Mouse (Mus musculus): ENCODE results near the gene Kcnd3. TPM values are rescaled to one million over a fixed set of nuclear protein-coding genes. Genes with fewer than 3 reads are reported as not detected.
"Not testable (repeated sequence)": the region's sequence is repeated elsewhere in the genome, so short reads cannot be mapped to it uniquely, and the experiment has no call there.

Kcnd3 gene
- polyA plus RNA-seq, 1 experiment from 2014 or later: 0.75 TPM

- H3K9me3 ChIP-seq: no peaks in the 10 kb centered on the region
- H3K9ac ChIP-seq: no peak overlapping the region
- peaks cover 47% of the 10 kb centered on the region for H3K27me3 ChIP-seq
- peaks cover 15% of the 10 kb centered on the region; the same call in 1 of the 2 replicates for H3K4me1 ChIP-seq
- H3K4me2 ChIP-seq (replicated peaks): no peak overlapping the region
- H3K36me3 ChIP-seq: no peaks in the 10 kb centered on the region
- 41% methylated on average over 3 of the region's 3 CpGs for WGBS
- no peak overlapping the region for H3K27ac ChIP-seq
- no peak for ATAC-seq (ENCODE audit: low FRiP score, low read depth)
- no peak overlapping the region for H3K4me3 ChIP-seq
These were observed 247.3 kb downstream of the Kcnd3 start for GRCm38 (mm10) chr3:105699241-105699933.

DNA sequence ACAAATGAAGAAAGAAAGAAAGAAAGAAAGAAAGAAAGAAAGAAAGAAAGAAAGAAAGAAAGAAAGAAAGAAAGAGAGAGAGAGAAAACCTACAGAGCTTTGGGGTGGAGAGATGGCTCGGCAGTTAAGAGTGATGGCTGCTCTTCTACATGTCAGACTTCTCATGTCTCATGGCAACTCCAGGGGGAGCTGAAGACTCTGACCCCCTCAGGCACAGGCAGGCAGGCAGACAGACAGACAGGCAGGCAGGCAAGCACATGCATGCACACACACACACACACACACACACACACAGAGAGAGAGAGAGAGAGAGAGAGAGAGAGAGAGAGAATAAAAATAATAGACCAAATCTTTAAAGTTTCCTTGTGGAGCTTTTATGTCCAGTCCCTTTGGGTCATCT is 248.7 kb downstream of the Kcnd3 start:
- H3K4me3 ChIP-seq; H3K36me3 ChIP-seq; H3K9me3 ChIP-seq; H3K4me2 ChIP-seq (replicated peaks); H3K27ac ChIP-seq; H3K9ac ChIP-seq; ATAC-seq (ENCODE audit: low FRiP score, low read depth): not testable (repeated sequence)
- 48% methylated on average over 1 of the region's 1 CpGs for WGBS
- Histone ChIP-seq H3K4me1 (peaks cover 23% of the 10 kb centered on the region), H3K27me3 (peaks cover 44% of the 10 kb centered on the region)

GRCm38 (mm10) chr3:105701399-105701798 is 249.3 kb downstream of the Kcnd3 start:
- peaks cover 44% of the 10 kb centered on the region for H3K27me3 ChIP-seq
- no peak for ATAC-seq (ENCODE audit: low FRiP score, low read depth)
- no peak overlapping the region for H3K9ac ChIP-seq
- H3K9me3 ChIP-seq: no peaks in the 10 kb centered on the region
- peaks cover 21% of the 10 kb centered on the region for H3K4me1 ChIP-seq
- no peaks in the 10 kb centered on the region for H3K36me3 ChIP-seq
- H3K4me3 ChIP-seq: no peak overlapping the region
- 58% methylated on average over 5 of the region's 5 CpGs for WGBS
- no peak overlapping the region for H3K27ac ChIP-seq
- no peak overlapping the region for H3K4me2 ChIP-seq (replicated peaks)

- no peak overlapping the region; the same call in 1 of the 2 replicates for H3K4me2 ChIP-seq (replicated peaks)
- WGBS: 51% methylated on average over 6 of the region's 6 CpGs
- H3K36me3 ChIP-seq: no peaks in the 10 kb centered on the region
- H3K27me3 ChIP-seq: peaks cover 47% of the 10 kb centered on the region
- no peaks in the 10 kb centered on the region for H3K9me3 ChIP-seq
- H3K27ac ChIP-seq: no peak overlapping the region
- H3K4me1 ChIP-seq: peaks cover 22% of the 10 kb centered on the region
- no peak overlapping the region for H3K9ac ChIP-seq
- no peak overlapping the region for H3K4me3 ChIP-seq
- no peak for ATAC-seq (ENCODE audit: low FRiP score, low read depth)
These were observed 251.4 kb downstream of the Kcnd3 start for GRCm38 (mm10) chr3:105703571-105703970.

DNA sequence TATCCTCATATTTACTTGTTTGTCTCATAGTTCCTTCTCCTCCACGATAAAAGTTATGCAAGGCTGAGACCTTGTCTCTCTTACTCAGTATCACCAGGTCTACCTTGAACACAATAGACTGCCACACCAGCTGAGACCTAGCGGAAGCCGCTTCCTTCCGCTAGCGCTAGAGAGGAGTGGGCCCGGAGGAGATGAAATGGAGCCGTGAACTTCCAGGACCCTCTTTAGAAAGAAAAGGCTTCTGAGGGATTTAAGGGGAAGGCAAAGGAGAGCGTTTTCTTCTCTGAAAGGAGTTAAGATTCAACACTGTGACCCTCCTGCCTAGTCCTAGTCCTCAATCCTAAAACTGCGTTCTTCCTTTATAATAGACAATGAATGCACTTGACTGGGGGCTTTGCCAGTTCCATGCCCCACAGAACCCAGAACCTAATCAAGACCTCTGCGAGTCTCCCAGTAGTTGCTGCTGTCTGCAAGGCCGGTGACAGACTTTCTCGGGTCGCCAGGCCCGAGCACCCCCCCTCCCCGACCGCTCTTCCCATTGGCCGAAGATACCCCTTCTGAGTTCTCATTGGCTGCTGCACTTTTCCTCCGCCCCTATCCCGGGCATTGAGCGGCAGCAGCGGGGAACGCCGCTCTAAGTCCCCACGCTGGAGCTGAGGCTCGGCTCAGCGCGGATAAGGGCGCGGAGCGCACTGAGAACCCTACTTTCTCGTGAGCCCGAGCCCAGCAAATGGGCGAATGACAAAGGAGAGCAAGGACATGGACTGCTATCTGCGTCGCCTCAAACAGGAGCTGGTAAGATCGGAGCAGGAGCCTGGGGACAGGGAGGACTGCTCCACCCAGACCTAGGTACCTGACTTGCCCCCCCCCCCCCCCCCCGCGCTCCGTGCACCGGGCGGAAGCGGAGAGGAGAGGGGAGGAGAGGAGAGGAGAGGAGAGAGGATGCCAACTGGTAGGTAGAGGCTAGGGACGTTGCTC is 252.2 kb downstream of the Kcnd3 start, which contains the start of gene Inka2:
TSS of gene Inka2 (plus strand) at position 569 of the 978 bp plus-strand sequence.
- peak within 1 kb of the TSS; percentile 56 for H3K4me3 ChIP-seq
- WGBS: 3% methylated on average over 40 of the region's 43 CpGs
- peak within 1 kb of the TSS; percentile 100 for H3K4me2 ChIP-seq (replicated peaks)
- H3K9me3 ChIP-seq: no peaks in the 10 kb centered on the region
- peak within 1 kb of the TSS; percentile 72 for H3K9ac ChIP-seq
- peaks cover 22% of the 10 kb centered on the region for H3K4me1 ChIP-seq
- H3K27me3 ChIP-seq: peaks cover 47% of the 10 kb centered on the region
- peak; percentile 95 for ATAC-seq (ENCODE audit: low FRiP score, low read depth)
- H3K36me3 ChIP-seq: no peaks in the 10 kb centered on the region
- no peak within 1 kb of the TSS for H3K27ac ChIP-seq

- WGBS: under 1% methylated on average over 24 of the region's 28 CpGs
- peak; percentile 20 for ATAC-seq (ENCODE audit: low FRiP score, low read depth)
These were observed 253.0 kb downstream of the Kcnd3 start for GRCm38 (mm10) chr3:105705061-105705549.

GRCm38 (mm10) chr3:105705561-105705960 is 253.4 kb downstream of the Kcnd3 start:
- 19% methylated on average over 3 of the region's 3 CpGs for WGBS
- Histone ChIP-seq H3K27ac (no peak overlapping the region), H3K4me2 (replicated peaks) (peak overlapping the region; percentile 100), H3K4me1 (peaks cover 22% of the 10 kb centered on the region), H3K9me3 (no peaks in the 10 kb centered on the region), H3K27me3 (peaks cover 47% of the 10 kb centered on the region), H3K9ac (peak overlapping the region; percentile 72), H3K4me3 (peak overlapping the region; percentile 56), H3K36me3 (no peaks in the 10 kb centered on the region)
- ATAC-seq (ENCODE audit: low FRiP score, low read depth): no peak

More at GRCm38 (mm10) chr3:105705061-105705549, 253.0 kb downstream of the Kcnd3 start:
- H3K36me3 ChIP-seq: no peaks in the 10 kb centered on the region
- peak overlapping the region; percentile 100 for H3K4me2 ChIP-seq (replicated peaks)
- peak overlapping the region; percentile 56 for H3K4me3 ChIP-seq
- no peak overlapping the region for H3K27ac ChIP-seq
- peaks cover 47% of the 10 kb centered on the region for H3K27me3 ChIP-seq
- peak overlapping the region; percentile 72 for H3K9ac ChIP-seq
- no peaks in the 10 kb centered on the region for H3K9me3 ChIP-seq
- peaks cover 22% of the 10 kb centered on the region for H3K4me1 ChIP-seq

GRCm38 (mm10) chr3:105706366-105707020 is 254.4 kb downstream of the Kcnd3 start:
- no peak for ATAC-seq (ENCODE audit: low FRiP score, low read depth)
- Histone ChIP-seq H3K9me3 (no peaks in the 10 kb centered on the region), H3K4me3 (peak overlapping the region; percentile 56), H3K36me3 (no peaks in the 10 kb centered on the region), H3K27me3 (peaks cover 47% of the 10 kb centered on the region), H3K27ac (no peak overlapping the region), H3K9ac (no peak overlapping the region), H3K4me2 (replicated peaks) (peak overlapping the region; percentile 100), H3K4me1 (peaks cover 18% of the 10 kb centered on the region)
- WGBS: 39% methylated on average over 4 of the region's 4 CpGs

- H3K27ac ChIP-seq: no peak overlapping the region
- no peak overlapping the region for H3K4me3 ChIP-seq
- H3K36me3 ChIP-seq: no peaks in the 10 kb centered on the region
- peaks cover 43% of the 10 kb centered on the region for H3K27me3 ChIP-seq
- no peak overlapping the region for H3K9ac ChIP-seq
- H3K4me1 ChIP-seq: peaks cover 18% of the 10 kb centered on the region
- H3K4me2 ChIP-seq (replicated peaks): no peak overlapping the region
- 18% methylated on average over 7 of the region's 7 CpGs for WGBS
- H3K9me3 ChIP-seq: no peaks in the 10 kb centered on the region
- no peak for ATAC-seq (ENCODE audit: low FRiP score, low read depth)
These were observed 255.5 kb downstream of the Kcnd3 start for GRCm38 (mm10) chr3:105707590-105707989.

- Histone ChIP-seq H3K9me3 (no peaks in the 10 kb centered on the region), H3K4me3 (no peak overlapping the region), H3K9ac (no peak overlapping the region), H3K36me3 (no peaks in the 10 kb centered on the region), H3K27ac (no peak overlapping the region), H3K4me2 (replicated peaks) (no peak overlapping the region), H3K27me3 (peaks cover 25% of the 10 kb centered on the region), H3K4me1 (peaks cover 26% of the 10 kb centered on the region)
- 68% methylated on average over 6 of the region's 6 CpGs for WGBS
- no peak for ATAC-seq (ENCODE audit: low FRiP score, low read depth)
These were observed 258.1 kb downstream of the Kcnd3 start for GRCm38 (mm10) chr3:105710246-105710645.

DNA sequence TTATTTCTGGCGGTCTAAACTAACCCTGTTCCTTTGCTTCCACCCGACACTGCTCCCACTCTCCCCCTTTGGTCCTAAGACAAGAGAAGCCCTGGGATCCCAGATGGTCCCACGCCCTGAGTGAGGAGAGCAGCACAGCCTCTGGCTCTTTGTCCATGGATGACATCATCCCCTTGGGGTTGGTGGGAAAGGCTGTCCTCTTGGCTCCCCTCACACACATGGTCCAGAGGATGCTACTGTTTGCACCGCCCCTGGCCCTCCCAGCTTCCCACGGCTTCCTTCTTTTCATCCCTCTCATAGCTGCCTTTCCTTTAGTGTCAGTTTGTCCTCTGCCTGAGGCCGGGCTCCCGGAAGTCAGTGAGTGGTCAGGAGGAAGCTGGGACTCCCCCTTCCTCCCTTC is 259.6 kb downstream of the Kcnd3 start:
- Histone ChIP-seq H3K4me1 (peaks cover 17% of the 10 kb centered on the region), H3K9me3 (no peaks in the 10 kb centered on the region), H3K4me2 (replicated peaks) (no peak overlapping the region), H3K27ac (no peak overlapping the region), H3K36me3 (no peaks in the 10 kb centered on the region), H3K9ac (no peak overlapping the region), H3K27me3 (peaks cover 10% of the 10 kb centered on the region), H3K4me3 (no peak overlapping the region)
- ATAC-seq (ENCODE audit: low FRiP score, low read depth): no peak
- WGBS: 65% methylated on average over 7 of the region's 7 CpGs

Data from limb, embryonic 13.5 days (tissue).